Mouse (Mus musculus) MEL (cell line): ENCODE measurements around the gene Olfr763. TPM values are rescaled to one million over a fixed set of nuclear protein-coding genes. Genes with fewer than 3 reads are reported as not detected.
"Not testable (repeated sequence)": the region's sequence is repeated elsewhere in the genome, so short reads cannot be mapped to it uniquely, and the experiment has no call there.

ENCODE experiments used
- DNase-seq: peaks from one replicate; pipeline ENCODE4 v3.0.0; 2011; ENCODE audit warnings: low read depth, low spot score
- H3K27ac ChIP-seq: 2 replicates; pipeline ENCODE4 v1.5.1; 2012; ENCODE audit warnings: low read depth, mild to moderate bottlenecking, control low read depth, low read length, moderate library complexity; ENCODE audit not compliant: control insufficient read depth
- H3K27me3 ChIP-seq, 2 experiments: fragments of 150-350 bp in 1 of 2; sonication (generic) in 1 of 2; 2 replicates each; pipeline ENCODE4 v1.6.1; 2012; ENCODE audit warnings: low read length in 2 of 2, mild to moderate bottlenecking in 2 of 2, improper control_type of control experiment in 1 of 2, moderate library complexity in 1 of 2; ENCODE audit not compliant: insufficient read depth in 2 of 2, control insufficient read depth in 1 of 2
- H3K36me3 ChIP-seq, 2 experiments: 2 replicates each; pipeline ENCODE4 v1.6.1; 2012 to 2014; ENCODE audit warnings: low read length in 2 of 2, improper control_type of control experiment in 1 of 2, inconsistent platforms in 1 of 2, mild to moderate bottlenecking in 1 of 2; ENCODE audit not compliant: insufficient read depth in 2 of 2, control insufficient read depth in 1 of 2
- H3K4me1 ChIP-seq, 2 experiments: fragments of 150-350 bp in 1 of 2; sonication (generic) in 1 of 2; 2 replicates each; pipeline ENCODE4 v1.6.1; 2012; ENCODE audit warnings: low read length in 2 of 2, improper control_type of control experiment in 1 of 2, mild to moderate bottlenecking in 1 of 2; ENCODE audit not compliant: insufficient read depth in 2 of 2, control insufficient read depth in 1 of 2
- H3K4me3 ChIP-seq, 2 experiments: fragments of 150-350 bp in 1 of 2; sonication (generic) in 1 of 2; 2 replicates each; pipeline ENCODE4 v1.5.1; 2012; ENCODE audit warnings: low read depth in 2 of 2, low read length in 2 of 2, mild to moderate bottlenecking in 2 of 2, moderate library complexity in 2 of 2, control low read depth in 1 of 2, improper control_type of control experiment in 1 of 2; ENCODE audit not compliant: control insufficient read depth in 1 of 2, insufficient read depth in 1 of 2
- H3K79me2 ChIP-seq: 2 replicates; pipeline ENCODE4 v1.6.1; 2012; ENCODE audit warnings: mild to moderate bottlenecking, low read length, moderate library complexity; ENCODE audit not compliant: control insufficient read depth, poor library complexity, insufficient read depth
- H3K9ac ChIP-seq: 2 replicates; pipeline ENCODE4 v1.6.1; 2012; ENCODE audit warnings: low read depth, mild to moderate bottlenecking, control low read depth, low read length, moderate library complexity; ENCODE audit not compliant: control insufficient read depth, poor library complexity, severe bottlenecking
- H3K9me3 ChIP-seq: fragments of 150-350 bp; sonication (generic); replicated peaks from 2 replicates; pipeline ENCODE4 v1.6.1; 2012; ENCODE audit warnings: mild to moderate bottlenecking, low read length, improper control_type of control experiment, moderate library complexity; ENCODE audit not compliant: insufficient read depth
- CHD2 ChIP-seq: IDR thresholded peaks from 2 replicates; pipeline ENCODE4 v1.6.1; 2011; ENCODE audit warnings: low read length, improper control_type of control experiment
- ETS1 ChIP-seq: IDR thresholded peaks from 2 replicates; pipeline ENCODE4 v1.6.1; 2012; ENCODE audit warnings: low read depth, mild to moderate bottlenecking, inconsistent platforms, low read length, improper control_type of control experiment, moderate library complexity
- GABPA ChIP-seq: IDR thresholded peaks from 2 replicates; pipeline ENCODE4 v1.6.1; 2012; ENCODE audit warnings: low read depth, mild to moderate bottlenecking, inconsistent platforms, low read length, improper control_type of control experiment, moderate library complexity
- MYC ChIP-seq: IDR thresholded peaks from 2 replicates; pipeline ENCODE4 v1.6.1; 2011; ENCODE audit warnings: low read depth, mild to moderate bottlenecking, low read length, improper control_type of control experiment, moderate library complexity
- RCOR1 ChIP-seq: IDR thresholded peaks from 2 replicates; pipeline ENCODE4 v1.6.1; 2012; ENCODE audit warnings: low read depth, mild to moderate bottlenecking, inconsistent platforms, low read length, improper control_type of control experiment
- SIN3A ChIP-seq: IDR thresholded peaks from 2 replicates; pipeline ENCODE4 v1.6.1; 2012; ENCODE audit warnings: low read length, improper control_type of control experiment, inconsistent platforms
- SMC3 ChIP-seq: IDR thresholded peaks from 2 replicates; pipeline ENCODE4 v1.6.1; 2011; ENCODE audit warnings: low read depth, low read length, improper control_type of control experiment
- TAL1 ChIP-seq: IDR thresholded peaks from 2 replicates; pipeline ENCODE4 v1.6.1; 2012; ENCODE audit warnings: mild to moderate bottlenecking, inconsistent platforms, low read length, moderate library complexity, mixed read lengths
- USF2 ChIP-seq, 2 experiments: IDR thresholded peaks; 2 replicates each; pipeline ENCODE4 v1.6.1; 2011 to 2012; ENCODE audit warnings: improper control_type of control experiment in 2 of 2, low read length in 2 of 2, borderline replicate concordance in 1 of 2, inconsistent platforms in 1 of 2, low read depth in 1 of 2, mild to moderate bottlenecking in 1 of 2; ENCODE audit not compliant: insufficient read depth in 1 of 2
- ZNF384 ChIP-seq: IDR thresholded peaks from 2 replicates; pipeline ENCODE4 v1.6.1; 2012; ENCODE audit warnings: low read depth, mild to moderate bottlenecking, inconsistent platforms, low read length, improper control_type of control experiment
- polyA plus RNA-seq, 2 experiments: library from polyadenylated mRNA; stranded (reverse) in 1 of 2; unstranded in 1 of 2; fragments of >175 nt in 1 of 2; fragments of >200 nt in 1 of 2; gene quantifications; 2 replicates each; pipeline versions ENCODE4 v1.2.1 to v1.2.4; 2012; ENCODE audit warnings: low replicate concordance in 2 of 2, low read depth in 1 of 2; ENCODE audit not compliant: insufficient read length in 2 of 2, insufficient read depth in 1 of 2, missing spikeins in 1 of 2
- total RNA-seq: library from RNA; depleted of rRNA; stranded (reverse); fragments of 300-350 nt; gene quantifications from 2 replicates; pipeline ENCODE4 v1.2.3, GENCODE M21; 2012; rRNA removed

Gene Olfr763
- total and polyA plus RNA-seq, 3 experiments, result not detected

DNA sequence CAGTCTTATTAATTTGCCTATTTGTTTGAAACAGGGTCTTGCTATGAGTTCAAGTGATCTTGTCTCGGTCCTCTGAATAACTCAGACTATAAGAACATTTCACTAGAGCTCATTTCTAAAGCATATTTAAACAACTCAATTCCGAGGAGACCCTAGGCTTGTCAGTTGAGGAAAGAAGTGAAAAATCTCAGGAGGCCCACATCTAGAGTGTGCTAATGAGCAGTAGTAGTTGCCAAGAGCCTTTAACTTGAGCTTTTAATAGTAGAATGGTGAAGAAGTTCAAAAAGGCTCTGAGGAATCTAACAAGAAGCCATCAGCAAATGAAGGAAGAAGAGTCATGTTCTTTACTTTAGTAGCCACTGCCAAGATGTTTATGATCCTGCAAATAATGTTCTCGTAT lies 29.2 kb downstream of the Olfr763 start, which contains the start of gene Olfr764-ps1:
Olfr764-ps1 (minus strand) TSS at position 101 of the 400 bp plus-strand sequence.
- no peak within 1 kb of the TSS for H3K4me3 ChIP-seq
- H3K27me3 ChIP-seq, result no peaks in the 10 kb centered on the region
- H3K27ac ChIP-seq, result no peak within 1 kb of the TSS
- no peaks in the 10 kb centered on the region for H3K4me1 ChIP-seq
- no peak within 1 kb of the TSS for H3K9ac ChIP-seq
- DNase-seq, result no peak
- no peaks in the 10 kb centered on the region for H3K9me3 ChIP-seq
- TF ChIP-seq TAL1 (no peak), SIN3A (no peak), MYC (no peak), ZNF384 (no peak), CHD2 (no peak), USF2 (IDR thresholded peaks at IDR 0.05; ENCODE audit: borderline replicate concordance in 1 of 2, insufficient read depth in 1 of 2, low read depth in 1 of 2, low read length in 2 of 2) (no peak), ETS1 (no peak), SMC3 (no peak), GABPA (no peak), RCOR1 (no peak)
- no peaks in the 10 kb centered on the region for H3K36me3 ChIP-seq
- no peaks in the 10 kb centered on the region for H3K79me2 ChIP-seq

DNA sequence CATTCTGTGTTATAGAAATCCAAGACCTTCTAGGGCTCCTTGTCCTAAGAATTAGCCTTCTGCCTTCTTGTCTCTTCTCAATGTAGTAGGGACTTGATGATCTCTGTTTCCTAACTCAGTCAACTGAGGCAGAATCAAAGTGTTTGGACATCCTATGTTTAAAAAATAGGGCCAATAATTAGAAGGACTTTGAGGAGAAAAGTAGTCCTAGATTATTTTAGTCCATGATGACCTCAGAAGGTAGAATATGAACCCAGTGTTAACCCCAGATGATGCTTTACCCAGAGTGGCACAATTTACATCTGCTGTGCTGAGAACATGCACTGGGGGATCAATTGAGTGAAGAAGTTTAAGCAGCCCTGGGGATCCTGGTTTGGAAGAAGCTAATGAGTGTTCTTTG lies 39.3 kb downstream of the Olfr763 start, which contains the start of gene Olfr765:
Olfr765 (minus strand) TSS at position 101 of the 400 bp plus-strand sequence.
- H3K27me3 ChIP-seq, H3K79me2 ChIP-seq, H3K27ac ChIP-seq, DNase-seq, H3K9ac ChIP-seq, H3K4me1 ChIP-seq, H3K9me3 ChIP-seq, H3K4me3 ChIP-seq, H3K36me3 ChIP-seq: not testable (repeated sequence)

Other genes starting within 250 kb of the Olfr763 start
- 0.08 and 0.10 TPM in 2 replicates for gene Mmp19, start 219.9 kb upstream of the Olfr763 start, total RNA-seq
- under 1 TPM in 1 of 2 experiments, not detected in 1; 0.36 TPM for gene Mmp19, start 219.9 kb upstream of the Olfr763 start, polyA plus RNA-seq
- gene Dnajc14, start 206.7 kb upstream of the Olfr763 start, total RNA-seq, result 22.2 and 27.7 TPM in 2 replicates
- 10 to 100 TPM in 1 of 2 experiments, not detected in 1; 36.7 TPM for gene Dnajc14, start 206.7 kb upstream of the Olfr763 start, polyA plus RNA-seq
- gene Tmem198b, start 206.4 kb upstream of the Olfr763 start, total RNA-seq, result 2.2 and 3.1 TPM in 2 replicates
- gene Tmem198b, start 206.4 kb upstream of the Olfr763 start, polyA plus RNA-seq, result 1 to 10 TPM in 1 of 2 experiments, not detected in 1; 8.6 TPM
- gene Sarnp, start 193.5 kb upstream of the Olfr763 start, total RNA-seq, result 100 and 103 TPM in 2 replicates
- 1,000 to 10,000 TPM in 1 of 2 experiments, 100 to 1,000 TPM in 1; 189 to 1,007 TPM for gene Sarnp, start 193.5 kb upstream of the Olfr763 start, polyA plus RNA-seq
- gene Ormdl2, start 189.1 kb upstream of the Olfr763 start, total RNA-seq, result 90.7 and 100 TPM in 2 replicates
- 100 to 1,000 TPM; 114 to 278 TPM for gene Ormdl2, start 189.1 kb upstream of the Olfr763 start, polyA plus RNA-seq
- 1.8 and 2.3 TPM in 2 replicates for gene Gdf11, start 119.1 kb upstream of the Olfr763 start, total RNA-seq
- gene Gdf11, start 119.1 kb upstream of the Olfr763 start, polyA plus RNA-seq, result 1 to 10 TPM in 1 of 2 experiments, not detected in 1; 2.8 TPM
- gene Cd63, start 109.8 kb upstream of the Olfr763 start, total RNA-seq, result 0.29 and 0.46 TPM in 2 replicates
- under 1 TPM in 1 of 2 experiments, not detected in 1; 0.64 TPM for gene Cd63, start 109.8 kb upstream of the Olfr763 start, polyA plus RNA-seq
- 1.2 and 2.9 TPM in 2 replicates for gene Rdh5, start 87.9 kb upstream of the Olfr763 start, total RNA-seq
- 1 to 10 TPM in 1 of 2 experiments, not detected in 1; 4.2 TPM for gene Rdh5, start 87.9 kb upstream of the Olfr763 start, polyA plus RNA-seq
- 57.7 and 70.6 TPM in 2 replicates for gene Bloc1s1, start 86.8 kb upstream of the Olfr763 start, total RNA-seq
- gene Bloc1s1, start 86.8 kb upstream of the Olfr763 start, polyA plus RNA-seq, result 10 to 100 TPM in 1 of 2 experiments, not detected in 1; 45.1 TPM
- gene Itga7, start 77.0 kb upstream of the Olfr763 start, total RNA-seq, result 0.04 and 0.16 TPM in 2 replicates
- gene Itga7, start 77.0 kb upstream of the Olfr763 start, polyA plus RNA-seq, result under 1 TPM in 1 of 2 experiments, not detected in 1; 0.14 TPM
- gene Mettl7b, start 49.8 kb upstream of the Olfr763 start, total RNA-seq, result not detected in 2 replicates
- not detected for gene Mettl7b, start 49.8 kb upstream of the Olfr763 start, polyA plus RNA-seq
- not detected in 2 replicates for gene Olfr9, start 21.4 kb upstream of the Olfr763 start, total RNA-seq
- gene Olfr9, start 21.4 kb upstream of the Olfr763 start, polyA plus RNA-seq, result not detected
- gene Olfr764-ps1, start 29.1 kb downstream of the Olfr763 start, total RNA-seq, result not detected in 2 replicates
- gene Olfr764-ps1, start 29.1 kb downstream of the Olfr763 start, polyA plus RNA-seq, result not detected
- not detected in 2 replicates for gene Olfr765, start 39.2 kb downstream of the Olfr763 start, total RNA-seq
- not detected for gene Olfr765, start 39.2 kb downstream of the Olfr763 start, polyA plus RNA-seq
- not detected in 2 replicates for gene Olfr766-ps1, start 58.2 kb downstream of the Olfr763 start, total RNA-seq
- not detected for gene Olfr766-ps1, start 58.2 kb downstream of the Olfr763 start, polyA plus RNA-seq
- gene Olfr767, start 72.1 kb downstream of the Olfr763 start, total RNA-seq, result not detected in 2 replicates
- gene Olfr767, start 72.1 kb downstream of the Olfr763 start, polyA plus RNA-seq, result not detected
- not detected in 2 replicates for gene Olfr768, start 88.6 kb downstream of the Olfr763 start, total RNA-seq
- gene Olfr768, start 88.6 kb downstream of the Olfr763 start, polyA plus RNA-seq, result not detected
- not detected in 2 replicates for gene Olfr769, start 107.1 kb downstream of the Olfr763 start, total RNA-seq
- gene Olfr769, start 107.1 kb downstream of the Olfr763 start, polyA plus RNA-seq, result not detected
- not detected in 2 replicates for gene Olfr770, start 128.2 kb downstream of the Olfr763 start, total RNA-seq
- gene Olfr770, start 128.2 kb downstream of the Olfr763 start, polyA plus RNA-seq, result not detected
- gene Olfr771, start 154.0 kb downstream of the Olfr763 start, total RNA-seq, result not detected in 2 replicates
- not detected for gene Olfr771, start 154.0 kb downstream of the Olfr763 start, polyA plus RNA-seq
- not detected in 2 replicates for gene Olfr772, start 167.1 kb downstream of the Olfr763 start, total RNA-seq
- not detected for gene Olfr772, start 167.1 kb downstream of the Olfr763 start, polyA plus RNA-seq
- gene Olfr773, start 176.6 kb downstream of the Olfr763 start, total RNA-seq, result not detected in 2 replicates
- gene Olfr773, start 176.6 kb downstream of the Olfr763 start, polyA plus RNA-seq, result not detected
- gene Olfr774, start 225.4 kb downstream of the Olfr763 start, total RNA-seq, result not detected in 2 replicates
- not detected for gene Olfr774, start 225.4 kb downstream of the Olfr763 start, polyA plus RNA-seq
- gene Olfr775, start 237.6 kb downstream of the Olfr763 start, total RNA-seq, result not detected in 2 replicates
- not detected for gene Olfr775, start 237.6 kb downstream of the Olfr763 start, polyA plus RNA-seq
- gene Olfr776, start 248.3 kb downstream of the Olfr763 start, total RNA-seq, result not detected in 2 replicates
- gene Olfr776, start 248.3 kb downstream of the Olfr763 start, polyA plus RNA-seq, result not detected